Mouse (Mus musculus) heart, embryonic 16.5 days (tissue): ENCODE measurements at regions not wholly inside any gene's neighbourhood (a gene's known extent, or its start where the extent isn't known, plus 50 kb on each side); places are given as distances from the start of the nearest gene placed in this dataset.

Source experiments
- ATAC-seq: fragments of 200-750 bp; cut with Nextera tagmentation; replicated peaks from 2 replicates; pipeline ENCODE4 v1.8.0; 2017; ENCODE audit warnings: moderate number of reproducible peaks; ENCODE audit not compliant: insufficient read depth, low FRiP score; ENCODE audit errors: extremely low read depth
- H3K27ac ChIP-seq: fragments of 300-500 bp; sonication (generic); 2 replicates; pipeline ENCODE4 v1.5.1; 2014; ENCODE audit warnings: mild to moderate bottlenecking, low read length, control low read depth, moderate library complexity
- H3K27me3 ChIP-seq: fragments of 300-500 bp; sonication (generic); 2 replicates; pipeline ENCODE4 v1.6.1; 2014; ENCODE audit warnings: low read length, mixed read lengths; ENCODE audit not compliant: control insufficient read depth, insufficient read depth
- H3K36me3 ChIP-seq: fragments of 300-500 bp; sonication (generic); 2 replicates; pipeline ENCODE4 v1.6.1; 2014; ENCODE audit not compliant: control insufficient read depth, insufficient read depth
- H3K4me1 ChIP-seq: fragments of 300-500 bp; sonication (generic); 2 replicates; pipeline ENCODE4 v1.6.1; 2014; ENCODE audit warnings: low read length, mixed read lengths; ENCODE audit not compliant: control insufficient read depth, insufficient read depth
- H3K4me2 ChIP-seq: fragments of 300-500 bp; sonication (generic); 2 replicates; pipeline ENCODE4 v1.6.1; 2014; ENCODE audit warnings: low read depth, mild to moderate bottlenecking, control low read depth, low read length
- H3K4me3 ChIP-seq: fragments of 300-500 bp; sonication (generic); 2 replicates; pipeline ENCODE4 v1.5.1; 2014; ENCODE audit warnings: mild to moderate bottlenecking, control low read depth, low read length
- H3K9ac ChIP-seq: fragments of 300-500 bp; sonication (generic); 2 replicates; pipeline ENCODE4 v1.6.1; 2014; ENCODE audit warnings: low read length, control low read depth
- H3K9me3 ChIP-seq: fragments of 300-500 bp; sonication (generic); replicated peaks from 2 replicates; pipeline ENCODE4 v1.6.1; 2016; ENCODE audit warnings: low read length; ENCODE audit not compliant: control insufficient read depth
- WGBS: fragments of 180-500 bp; shearing (Covaris S2); extraction: QIAGEN DNeasy Blood & Tissue Kit; methylation state at CpG from one replicate; pipeline ENCODE4 v1.1.7; 2014; 5-methylcytosine and 5-hydroxymethylcytosine counted together

DNA sequence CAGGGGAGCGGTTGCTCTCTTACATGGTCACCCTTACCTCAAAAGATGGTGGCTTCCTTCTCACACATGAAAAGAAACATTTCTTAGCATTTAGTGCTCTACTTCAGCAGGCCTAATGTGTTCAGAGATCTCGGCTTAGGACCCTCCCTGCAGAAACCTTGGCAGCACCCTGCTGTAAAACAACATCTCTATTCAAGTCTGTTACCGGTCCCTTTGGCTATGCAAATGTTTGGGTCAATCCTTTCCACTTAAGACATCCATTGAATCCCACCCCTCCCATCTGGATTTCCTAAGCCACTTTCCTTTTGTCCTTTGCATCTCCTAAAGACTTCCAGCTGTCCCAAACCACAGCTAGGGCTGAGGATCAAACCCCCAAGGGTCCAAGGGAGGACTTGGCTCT, 294.2 kb downstream of the Gm11011 start:
- no peak overlapping the region for H3K4me2 ChIP-seq
- H3K4me3 ChIP-seq: no peak overlapping the region
- H3K9me3 ChIP-seq: no peaks in the 10 kb centered on the region
- no peak for ATAC-seq
- H3K27ac ChIP-seq: no peak overlapping the region
- H3K4me1 ChIP-seq: peaks cover 4% of the 10 kb centered on the region; the same call in 1 of the 2 replicates
- WGBS: 54% methylated on average over 3 of the region's 3 CpGs
- no peaks in the 10 kb centered on the region for H3K27me3 ChIP-seq
- H3K9ac ChIP-seq: no peak overlapping the region
- H3K36me3 ChIP-seq: no peaks in the 10 kb centered on the region

DNA sequence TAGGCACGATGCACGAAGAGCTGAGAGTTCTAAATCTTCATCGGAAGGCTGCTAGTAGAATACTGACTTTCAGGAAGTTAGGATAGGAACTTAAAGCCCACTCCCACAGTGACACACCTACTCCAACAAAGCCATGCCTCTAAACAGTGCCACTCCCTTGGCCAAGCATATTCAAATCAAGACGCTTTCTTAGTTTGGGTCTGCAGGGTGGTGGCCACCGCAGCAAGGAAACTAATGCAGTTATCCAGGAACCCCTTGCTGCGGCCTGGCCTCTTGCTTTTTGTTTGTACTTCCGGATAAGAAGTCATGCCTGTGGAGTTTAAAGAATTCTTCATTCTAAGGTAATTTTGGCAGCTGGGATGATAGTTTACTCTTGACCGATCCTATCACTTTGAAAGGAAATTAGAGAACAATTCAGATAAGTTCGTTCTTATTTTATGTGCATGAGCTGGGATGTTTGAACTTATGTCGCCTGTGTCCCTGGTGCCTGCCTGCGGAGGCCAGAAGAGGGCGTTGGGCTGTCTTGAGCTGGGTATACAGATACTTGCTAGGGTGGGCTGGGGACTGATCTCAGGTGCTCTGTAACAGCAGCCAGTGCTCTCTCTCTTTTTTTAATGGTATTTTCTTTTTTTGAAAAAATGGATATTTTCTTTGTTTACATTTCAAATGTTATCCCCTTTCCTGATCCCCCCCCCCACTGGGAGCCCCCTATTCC, 298.5 kb downstream of the Gm11011 start:
- WGBS: 85% methylated on average over 12 of the region's 12 CpGs
- Histone ChIP-seq H3K4me2 (no peak overlapping the region), H3K36me3 (no peaks in the 10 kb centered on the region), H3K4me1 (no peaks in the 10 kb centered on the region), H3K27me3 (no peaks in the 10 kb centered on the region), H3K4me3 (no peak overlapping the region), H3K27ac (no peak overlapping the region), H3K9me3 (no peaks in the 10 kb centered on the region), H3K9ac (no peak overlapping the region)
- ATAC-seq: no peak

GRCm38 (mm10) chr2:169286701-169287100, 300.8 kb downstream of the Gm11011 start:
- no peak overlapping the region for H3K4me3 ChIP-seq
- H3K27me3 ChIP-seq: no peaks in the 10 kb centered on the region
- WGBS: 83% methylated on average over 7 of the region's 7 CpGs
- H3K9me3 ChIP-seq: no peaks in the 10 kb centered on the region
- H3K36me3 ChIP-seq: no peaks in the 10 kb centered on the region
- H3K27ac ChIP-seq: no peak overlapping the region
- no peaks in the 10 kb centered on the region for H3K4me1 ChIP-seq
- no peak for ATAC-seq
- H3K4me2 ChIP-seq: no peak overlapping the region
- no peak overlapping the region for H3K9ac ChIP-seq

GRCm38 (mm10) chr2:169282508-169283117, 304.9 kb downstream of the Gm11011 start:
- Histone ChIP-seq H3K27me3 (no peaks in the 10 kb centered on the region), H3K36me3 (no peaks in the 10 kb centered on the region), H3K27ac (no peak overlapping the region), H3K9me3 (no peaks in the 10 kb centered on the region), H3K4me2 (no peak overlapping the region), H3K9ac (no peak overlapping the region), H3K4me3 (no peak overlapping the region), H3K4me1 (no peaks in the 10 kb centered on the region)
- no peak for ATAC-seq
- WGBS: 75% methylated on average over 13 of the region's 13 CpGs

- Histone ChIP-seq H3K27ac (no peak overlapping the region), H3K9me3 (no peaks in the 10 kb centered on the region), H3K4me2 (no peak overlapping the region), H3K27me3 (no peaks in the 10 kb centered on the region), H3K4me1 (no peaks in the 10 kb centered on the region), H3K9ac (no peak overlapping the region), H3K4me3 (no peak overlapping the region), H3K36me3 (no peaks in the 10 kb centered on the region)
- WGBS: 93% methylated on average over 4 of the region's 4 CpGs
- no peak for ATAC-seq
Measured at GRCm38 (mm10) chr2:169275371-169275770, 312.2 kb downstream of the Gm11011 start.

DNA sequence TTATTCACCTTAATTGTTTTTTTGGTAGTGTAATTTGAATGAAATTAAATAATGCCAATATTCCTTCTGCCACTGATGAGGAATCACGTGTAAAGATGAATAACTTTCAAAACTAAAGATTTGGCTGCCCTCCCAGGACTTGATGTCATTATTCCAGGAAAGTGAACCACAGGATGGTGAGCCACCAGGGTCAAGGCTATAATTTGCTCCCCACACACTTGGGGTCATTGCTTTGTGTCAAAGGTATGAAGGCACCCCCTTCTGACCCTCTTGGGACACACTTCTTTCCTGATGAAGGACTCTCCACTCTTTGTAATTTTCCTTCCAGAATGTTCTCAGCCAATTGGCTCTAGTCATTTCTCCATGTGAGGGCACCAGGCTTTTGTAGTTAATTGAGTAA, 313.4 kb downstream of the Gm11011 start:
- no peak overlapping the region for H3K4me3 ChIP-seq
- no peak overlapping the region for H3K4me2 ChIP-seq
- no peak for ATAC-seq
- no peak overlapping the region for H3K9ac ChIP-seq
- no peaks in the 10 kb centered on the region for H3K9me3 ChIP-seq
- no peaks in the 10 kb centered on the region for H3K4me1 ChIP-seq
- H3K27ac ChIP-seq: no peak overlapping the region
- no peaks in the 10 kb centered on the region for H3K36me3 ChIP-seq
- H3K27me3 ChIP-seq: no peaks in the 10 kb centered on the region
- WGBS: 59% methylated on average over 1 of the region's 1 CpGs

GRCm38 (mm10) chr2:169272622-169273021, 314.9 kb downstream of the Gm11011 start:
- no peak overlapping the region for H3K4me2 ChIP-seq
- H3K4me3 ChIP-seq: no peak overlapping the region
- no peak for ATAC-seq
- no peaks in the 10 kb centered on the region for H3K27me3 ChIP-seq
- H3K36me3 ChIP-seq: no peaks in the 10 kb centered on the region
- H3K27ac ChIP-seq: no peak overlapping the region
- no peak overlapping the region for H3K9ac ChIP-seq
- 33% methylated on average over 6 of the region's 6 CpGs for WGBS
- no peaks in the 10 kb centered on the region for H3K4me1 ChIP-seq
- H3K9me3 ChIP-seq: no peaks in the 10 kb centered on the region

DNA sequence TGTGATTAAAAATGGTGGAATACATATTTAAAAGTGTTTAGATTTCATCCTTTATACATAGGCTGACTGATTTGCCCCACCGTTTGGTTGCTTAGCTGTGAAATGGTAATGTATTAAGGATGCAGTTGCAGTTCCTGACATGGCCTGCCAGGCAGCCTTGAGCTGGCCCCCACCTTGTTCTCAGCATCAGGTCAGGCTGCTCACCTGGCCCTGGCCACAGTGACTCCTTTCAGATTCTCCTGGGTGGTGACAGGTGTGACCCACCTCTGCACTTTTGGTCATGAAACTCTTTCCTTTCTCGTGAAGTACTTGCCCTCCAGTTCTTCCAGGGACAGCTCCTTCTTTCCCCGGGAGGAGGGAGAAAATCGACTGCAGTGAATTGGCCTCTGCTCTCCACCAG, 315.5 kb downstream of the Gm11011 start:
- Histone ChIP-seq H3K9me3 (no peaks in the 10 kb centered on the region), H3K27me3 (no peaks in the 10 kb centered on the region), H3K4me1 (no peaks in the 10 kb centered on the region), H3K36me3 (no peaks in the 10 kb centered on the region), H3K27ac (no peak overlapping the region), H3K9ac (no peak overlapping the region), H3K4me3 (no peak overlapping the region), H3K4me2 (no peak overlapping the region)
- WGBS: 44% methylated on average over 4 of the region's 4 CpGs
- ATAC-seq: no peak

DNA sequence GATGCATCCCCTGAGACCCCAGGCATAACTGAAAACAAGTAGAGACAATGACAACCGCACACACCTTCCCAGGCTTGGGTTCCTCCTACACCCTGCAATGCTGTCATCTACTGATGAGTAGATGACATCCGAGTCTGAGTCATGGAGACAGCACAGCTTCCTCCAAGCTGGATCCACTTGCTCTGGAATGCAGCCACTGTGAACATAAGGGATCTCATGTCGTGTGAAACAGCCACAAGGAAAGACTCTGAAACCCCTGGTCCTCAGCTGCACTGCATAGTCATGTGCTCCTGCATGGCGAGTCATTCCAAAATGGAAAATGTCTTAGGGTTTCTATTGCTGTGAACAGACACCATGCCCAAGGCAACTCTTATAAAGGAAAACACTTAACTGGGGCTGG, 305.2 kb upstream of the Zfp64 start:
- H3K9me3 ChIP-seq: no peaks in the 10 kb centered on the region
- no peaks in the 10 kb centered on the region for H3K27me3 ChIP-seq
- 74% methylated on average over 4 of the region's 4 CpGs for WGBS
- ATAC-seq: no peak
- no peak overlapping the region for H3K9ac ChIP-seq
- H3K4me3 ChIP-seq: no peak overlapping the region
- H3K36me3 ChIP-seq: no peaks in the 10 kb centered on the region
- H3K4me2 ChIP-seq: no peak overlapping the region
- H3K27ac ChIP-seq: no peak overlapping the region
- no peaks in the 10 kb centered on the region for H3K4me1 ChIP-seq
